Mouse (Mus musculus) stomach, embryonic 14.5 days (tissue): Measurements from ENCODE around the gene Tmsb15b1. TPM values are rescaled to one million over a fixed set of nuclear protein-coding genes. Genes with fewer than 3 reads are reported as not detected.

Source experiments
- ATAC-seq: fragments of 200-750 bp; cut with Nextera tagmentation; 2 replicates; pipeline ENCODE4 v1.8.0; 2017; ENCODE audit warnings: low read depth, moderate TSS enrichment; ENCODE audit not compliant: insufficient number of reproducible peaks, insufficient read depth, low FRiP score
- H3K27ac ChIP-seq: fragments of 300-500 bp; sonication (generic); 2 replicates; pipeline ENCODE4 v1.5.1; 2014; ENCODE audit warnings: mild to moderate bottlenecking, low read length, moderate library complexity, mixed read lengths
- H3K27me3 ChIP-seq: fragments of 300-500 bp; sonication (generic); 2 replicates; pipeline ENCODE4 v1.6.1; 2014; ENCODE audit warnings: low read length, control low read depth, mixed read lengths; ENCODE audit not compliant: control insufficient read depth, insufficient read depth
- H3K36me3 ChIP-seq: fragments of 300-500 bp; sonication (generic); 2 replicates; pipeline ENCODE4 v1.6.1; 2014; ENCODE audit warnings: mild to moderate bottlenecking, control low read depth, low read length, moderate library complexity, mixed read lengths; ENCODE audit not compliant: control insufficient read depth, insufficient read depth
- H3K4me1 ChIP-seq: fragments of 300-500 bp; sonication (generic); 2 replicates; pipeline ENCODE4 v1.6.1; 2014; ENCODE audit warnings: low read length, control low read depth, mixed read lengths; ENCODE audit not compliant: control insufficient read depth, insufficient read depth
- H3K4me2 ChIP-seq: fragments of 300-500 bp; sonication (generic); replicated peaks from 2 replicates; pipeline ENCODE4 v1.6.1; 2014; ENCODE audit warnings: low read depth, low read length, control low read depth
- H3K4me3 ChIP-seq: fragments of 300-500 bp; sonication (generic); 2 replicates; pipeline ENCODE4 v1.5.1; 2014; ENCODE audit warnings: low read depth, low read length, control low read depth
- H3K9ac ChIP-seq: fragments of 300-500 bp; sonication (generic); replicated peaks from 2 replicates; pipeline ENCODE4 v1.6.1; 2014; ENCODE audit warnings: low read depth, mild to moderate bottlenecking, control low read depth, low read length, moderate library complexity, mixed read lengths
- H3K9me3 ChIP-seq: fragments of 300-500 bp; sonication (generic); 2 replicates; pipeline ENCODE4 v1.6.1; 2016; ENCODE audit warnings: low read depth, low read length, control low read depth; ENCODE audit not compliant: control insufficient read depth
- WGBS: fragments of 180-500 bp; shearing (Covaris S2); extraction: QIAGEN DNeasy Blood & Tissue Kit; methylation state at CpG from one replicate; pipeline ENCODE4 v1.1.7; 2014; 5-methylcytosine and 5-hydroxymethylcytosine counted together
- polyA plus RNA-seq: library from polyadenylated mRNA; unstranded; fragments of >200 nt; fragmentation: Nextera tagmentation; extraction: Ambion mirVana; gene quantifications from 2 replicates; pipeline ENCODE4 v1.2.1, GENCODE M21; 2014

Gene Tmsb15b1
- polyA plus RNA-seq, result 32.3 and 35.1 TPM in 2 replicates

- 34% methylated on average over 15 of the region's 15 CpGs for WGBS
- H3K9ac ChIP-seq, result no peak within 1 kb of the TSS
- H3K27ac ChIP-seq, result no peak within 1 kb of the TSS
- peak within 1 kb of the TSS; percentile 33 for H3K4me3 ChIP-seq
- H3K9me3 ChIP-seq, result no peaks in the 10 kb centered on the region
- peak; percentile 100 for ATAC-seq
- no peaks in the 10 kb centered on the region for H3K36me3 ChIP-seq
- H3K4me2 ChIP-seq, result peak within 1 kb of the TSS; percentile 42
- H3K27me3 ChIP-seq, result no peaks in the 10 kb centered on the region
- H3K4me1 ChIP-seq, result no peaks in the 10 kb centered on the region
These were observed at the start of gene Tmsb15b1, which contains the start of gene Tmsb15l for GRCm38 (mm10) chrX:136976424-136977084. TSS of gene Tmsb15b1 (minus strand) at chrX:136976874. TSS of gene Tmsb15l (minus strand) at chrX:136976869.

DNA sequence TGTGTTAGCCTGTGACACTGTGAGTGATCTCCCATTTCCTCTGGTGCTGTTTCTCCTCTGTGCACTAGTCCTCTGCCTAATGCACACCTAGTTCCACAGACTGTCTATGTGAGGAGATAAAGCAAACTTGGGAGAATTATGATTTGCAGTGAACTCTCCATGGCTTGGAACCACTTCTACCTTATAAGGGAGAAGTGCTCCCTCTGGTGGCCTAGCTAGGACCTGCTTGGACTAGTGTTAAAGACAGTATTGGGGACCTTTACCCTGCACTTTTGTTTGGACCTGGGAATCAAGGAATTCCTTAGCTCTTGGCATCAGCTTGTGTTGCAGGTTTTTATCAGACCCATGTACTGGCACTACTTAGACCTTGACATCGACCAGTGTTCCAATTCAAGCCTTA is 42.6 kb upstream of the Tmsb15b1 start:
- WGBS, result 27% methylated on average over 1 of the region's 1 CpGs
- no peaks in the 10 kb centered on the region for H3K4me1 ChIP-seq
- no peak for ATAC-seq
- H3K4me3 ChIP-seq, result no peak overlapping the region
- H3K9ac ChIP-seq, result no peak overlapping the region
- H3K27ac ChIP-seq, result no peak overlapping the region
- no peaks in the 10 kb centered on the region for H3K9me3 ChIP-seq
- no peaks in the 10 kb centered on the region for H3K36me3 ChIP-seq
- no peaks in the 10 kb centered on the region for H3K27me3 ChIP-seq
- no peak overlapping the region for H3K4me2 ChIP-seq

- Histone ChIP-seq H3K4me3 (no peak overlapping the region), H3K9ac (no peak overlapping the region), H3K9me3 (no peaks in the 10 kb centered on the region), H3K27ac (no peak overlapping the region), H3K4me1 (no peaks in the 10 kb centered on the region), H3K4me2 (no peak overlapping the region), H3K27me3 (no peaks in the 10 kb centered on the region), H3K36me3 (no peaks in the 10 kb centered on the region)
- WGBS, result 77% methylated on average over 1 of the region's 1 CpGs
- ATAC-seq, result no peak
These were observed 41.0 kb upstream of the Tmsb15b1 start for GRCm38 (mm10) chrX:137017668-137018067.

- WGBS, result 53% methylated on average over 6 of the region's 6 CpGs
- no peaks in the 10 kb centered on the region for H3K4me1 ChIP-seq
- no peak overlapping the region for H3K9ac ChIP-seq
- H3K27ac ChIP-seq, result no peak overlapping the region
- no peak overlapping the region for H3K4me2 ChIP-seq
- no peak overlapping the region for H3K4me3 ChIP-seq
- no peak for ATAC-seq
- H3K36me3 ChIP-seq, result no peaks in the 10 kb centered on the region
- no peaks in the 10 kb centered on the region for H3K27me3 ChIP-seq
- no peaks in the 10 kb centered on the region for H3K9me3 ChIP-seq
These were observed 38.5 kb upstream of the Tmsb15b1 start for GRCm38 (mm10) chrX:137015099-137015709.

DNA sequence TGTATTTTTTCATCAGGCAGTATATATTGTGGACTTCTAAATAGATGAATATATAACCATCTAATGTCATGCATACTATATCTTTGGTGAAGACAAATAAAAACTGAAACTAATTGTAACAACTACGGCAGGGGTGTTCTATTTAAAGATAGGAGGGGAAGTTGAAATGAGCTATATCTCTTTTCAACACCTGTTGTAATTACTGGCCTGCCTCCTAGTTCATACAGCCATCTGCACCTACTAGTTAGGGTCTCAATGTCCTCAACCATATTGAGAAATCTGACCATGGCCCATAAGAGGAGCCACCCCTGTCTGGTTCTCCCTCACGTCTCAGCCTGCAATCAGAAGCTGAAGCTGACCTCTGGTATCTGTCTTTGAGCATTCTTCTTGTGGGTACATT is 19.6 kb upstream of the Tmsb15b1 start:
- Histone ChIP-seq H3K4me1 (no peaks in the 10 kb centered on the region), H3K9ac (no peak overlapping the region), H3K36me3 (no peaks in the 10 kb centered on the region), H3K27ac (no peak overlapping the region), H3K27me3 (no peaks in the 10 kb centered on the region), H3K9me3 (no peaks in the 10 kb centered on the region), H3K4me3 (no peak overlapping the region), H3K4me2 (no peak overlapping the region)
- 85% methylated on average over 2 of the region's 2 CpGs for WGBS
- ATAC-seq, result no peak

- Histone ChIP-seq H3K27ac (no peak overlapping the region), H3K36me3 (no peaks in the 10 kb centered on the region), H3K27me3 (no peaks in the 10 kb centered on the region), H3K4me1 (no peaks in the 10 kb centered on the region), H3K9ac (no peak overlapping the region), H3K4me2 (peak overlapping the region; percentile 44), H3K9me3 (no peaks in the 10 kb centered on the region), H3K4me3 (peak overlapping the region; percentile 23; the same call in 1 of the 2 replicates)
- no peak for ATAC-seq
- WGBS, result 37% methylated on average over 14 of the region's 14 CpGs
These were observed 17.0 kb upstream of the Tmsb15b1 start for GRCm38 (mm10) chrX:136993641-136994040.

DNA sequence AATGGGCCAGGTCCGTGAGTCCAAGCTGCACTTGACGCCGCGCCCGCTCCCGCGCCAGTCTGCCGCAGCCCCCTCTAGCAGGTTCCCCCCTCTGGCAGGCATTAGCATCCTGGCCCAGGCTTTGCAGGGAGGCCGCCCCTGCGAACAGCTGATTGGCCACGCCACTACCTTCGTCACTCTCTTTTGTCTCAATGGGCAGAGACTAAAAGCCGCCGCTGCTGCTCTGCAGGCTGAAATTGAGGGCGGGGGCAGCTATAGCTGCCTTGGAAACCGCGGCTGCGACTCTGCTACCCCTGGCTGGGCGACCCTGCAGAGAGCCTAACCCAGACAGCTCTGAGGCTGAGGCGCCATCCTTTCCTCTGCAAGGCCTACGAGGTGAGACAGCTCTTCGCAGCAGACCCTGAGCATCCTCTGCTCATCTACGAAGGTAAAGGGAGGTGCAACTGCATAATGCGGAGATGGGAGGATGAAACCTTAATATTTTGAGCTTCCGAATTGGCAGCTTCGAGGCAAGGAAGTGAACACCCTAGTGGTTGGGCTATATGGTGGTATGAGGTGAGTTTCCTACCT is 16.4 kb upstream of the Tmsb15b1 start, which contains the start of gene Zcchc18:
Zcchc18 (plus strand) TSS at position 178 of the 570 bp plus-strand sequence.
- H3K4me3 ChIP-seq, result peak within 1 kb of the TSS; percentile 23
- H3K4me2 ChIP-seq, result peak within 1 kb of the TSS; percentile 44
- H3K27ac ChIP-seq, result no peak within 1 kb of the TSS
- no peaks in the 10 kb centered on the region for H3K36me3 ChIP-seq
- no peak within 1 kb of the TSS for H3K9ac ChIP-seq
- H3K27me3 ChIP-seq, result no peaks in the 10 kb centered on the region
- H3K9me3 ChIP-seq, result no peaks in the 10 kb centered on the region
- H3K4me1 ChIP-seq, result no peaks in the 10 kb centered on the region
- WGBS, result 17% methylated on average over 26 of the region's 26 CpGs
- peak; percentile 93 for ATAC-seq

GRCm38 (mm10) chrX:136992191-136992965 is 15.7 kb upstream of the Tmsb15b1 start:
- H3K4me3 ChIP-seq, result peak overlapping the region; percentile 23
- ATAC-seq, result peak; percentile 28; the same call in 1 of the 2 replicates
- H3K4me2 ChIP-seq, result peak overlapping the region; percentile 44
- H3K9ac ChIP-seq, result no peak overlapping the region
- no peaks in the 10 kb centered on the region for H3K9me3 ChIP-seq
- no peaks in the 10 kb centered on the region for H3K4me1 ChIP-seq
- no peaks in the 10 kb centered on the region for H3K27me3 ChIP-seq
- H3K36me3 ChIP-seq, result no peaks in the 10 kb centered on the region
- no peak overlapping the region for H3K27ac ChIP-seq
- WGBS, result 23% methylated on average over 19 of the region's 19 CpGs
